Mouse (Mus musculus) hindbrain, embryonic 15.5 days (tissue): ENCODE data around the gene Hmcn1. TPM values are rescaled to one million over a fixed set of nuclear protein-coding genes. Genes with fewer than 3 reads are reported as not detected.

Experiments
- ATAC-seq: fragments of 200-750 bp; cut with Nextera tagmentation; 2 replicates; pipeline ENCODE4 v1.8.0; 2017; ENCODE audit warnings: low read depth, moderate number of reproducible peaks, moderate TSS enrichment; ENCODE audit not compliant: low FRiP score
- H3K27ac ChIP-seq: fragments of 300-500 bp; sonication (generic); replicated peaks from 2 replicates; pipeline ENCODE4 v1.5.1; 2015; ENCODE audit warnings: mild to moderate bottlenecking, inconsistent platforms
- H3K27me3 ChIP-seq: fragments of 300-500 bp; sonication (generic); 2 replicates; pipeline ENCODE4 v1.6.1; 2015; ENCODE audit warnings: control low read depth, inconsistent platforms
- H3K36me3 ChIP-seq: fragments of 300-500 bp; sonication (generic); 2 replicates; pipeline ENCODE4 v1.6.1; 2015; ENCODE audit warnings: control low read depth, inconsistent platforms
- H3K4me1 ChIP-seq: fragments of 300-500 bp; sonication (generic); replicated peaks from 2 replicates; pipeline ENCODE4 v1.6.1; 2015; ENCODE audit warnings: control low read depth, inconsistent platforms
- H3K4me2 ChIP-seq: fragments of 300-500 bp; sonication (generic); 2 replicates; pipeline ENCODE4 v1.6.1; 2015; ENCODE audit warnings: moderate library complexity, mild to moderate bottlenecking, inconsistent platforms
- H3K4me3 ChIP-seq: fragments of 300-500 bp; sonication (generic); 2 replicates; pipeline ENCODE4 v1.5.1; 2015; ENCODE audit warnings: mild to moderate bottlenecking, inconsistent platforms
- H3K9ac ChIP-seq: fragments of 300-500 bp; sonication (generic); 2 replicates; pipeline ENCODE4 v1.6.1; 2015; ENCODE audit warnings: inconsistent platforms
- H3K9me3 ChIP-seq: fragments of 300-500 bp; sonication (generic); 2 replicates; pipeline ENCODE4 v1.6.1; 2016; ENCODE audit warnings: control low read depth, inconsistent platforms
- WGBS: fragments of 180-500 bp; shearing (Covaris S2); methylation state at CpG from one replicate; pipeline ENCODE4 v1.1.7; 2015; 5-methylcytosine and 5-hydroxymethylcytosine counted together
- polyA plus RNA-seq: library from polyadenylated mRNA; unstranded; fragments of >200 nt; fragmentation: Nextera tagmentation; extraction: Ambion mirVana; gene quantifications from 2 replicates; pipeline ENCODE4 v1.2.1, GENCODE M21; 2015

The Hmcn1 gene
- polyA plus RNA-seq: 1.3 and 2.0 TPM in 2 replicates

DNA sequence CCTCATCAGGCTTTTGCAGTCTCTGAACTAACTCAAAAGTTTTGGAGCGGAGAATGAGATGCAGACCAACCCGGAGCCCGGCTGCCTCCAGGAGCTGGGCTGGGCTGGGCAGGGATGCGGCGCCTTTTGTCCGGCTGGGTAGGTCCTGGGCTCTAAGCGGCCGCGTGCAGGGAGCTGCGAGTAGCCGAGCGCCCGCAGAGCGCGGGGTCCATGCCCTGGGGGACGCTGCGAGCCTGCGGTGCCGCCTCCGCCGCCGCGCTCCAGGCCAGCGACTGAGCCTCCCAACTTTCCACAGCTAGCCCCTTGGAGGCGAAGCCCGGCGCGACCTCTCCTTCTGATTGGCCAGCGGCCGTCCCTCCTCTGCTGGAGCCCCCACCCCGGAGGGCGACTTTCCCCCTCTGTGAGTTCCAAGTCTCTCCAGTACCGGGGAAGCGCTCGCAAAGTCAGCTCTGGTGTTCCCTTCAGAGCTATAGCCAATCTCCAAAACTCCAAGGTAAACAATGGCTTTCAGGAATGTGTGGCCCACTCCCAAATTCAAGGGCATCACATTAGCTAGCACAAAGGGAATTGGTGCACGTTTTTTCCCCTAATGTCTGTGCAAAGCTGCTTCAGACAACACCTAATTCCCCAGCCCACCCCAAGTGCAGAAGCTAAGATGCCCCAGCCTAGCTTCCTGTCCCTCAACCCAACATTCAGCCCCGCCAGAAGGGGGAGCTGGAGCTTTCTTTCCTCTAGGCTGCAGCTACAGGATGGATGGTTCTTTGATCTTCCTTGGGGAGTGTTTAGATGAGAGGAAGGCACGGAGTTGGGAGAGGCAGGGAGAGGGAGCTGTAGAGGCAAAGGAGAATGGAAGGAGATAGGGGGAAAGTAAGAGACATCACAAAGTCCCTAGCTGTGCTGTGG, at the start of gene Hmcn1:
Gene Hmcn1, minus strand, starts transcription at position 274 of the 903 bp plus-strand sequence.
- ATAC-seq: peak; percentile 88
- Histone ChIP-seq H3K9ac (peak within 1 kb of the TSS; percentile 31), H3K9me3 (0 out of 2 replicates have a peak, but pooled peaks cover 8% of the 10 kb centered on the region), H3K4me3 (peak within 1 kb of the TSS; percentile 46), H3K4me1 (peaks cover 22% of the 10 kb centered on the region), H3K36me3 (no peaks in the 10 kb centered on the region), H3K4me2 (peak within 1 kb of the TSS; percentile 93), H3K27ac (no peak within 1 kb of the TSS), H3K27me3 (peaks cover 5% of the 10 kb centered on the region; the same call in 1 of the 2 replicates)
- under 1% methylated on average over 38 of the region's 38 CpGs for WGBS

- Histone ChIP-seq H3K4me2 (0 out of 2 replicates have a peak overlapping the region, but pooled peaks have one; percentile 9), H3K9ac (no peak overlapping the region), H3K27ac (no peak overlapping the region), H3K27me3 (0 out of 2 replicates have a peak, but pooled peaks cover 2% of the 10 kb centered on the region), H3K4me1 (no peaks in the 10 kb centered on the region), H3K36me3 (no peaks in the 10 kb centered on the region), H3K9me3 (no peaks in the 10 kb centered on the region), H3K4me3 (no peak overlapping the region)
- 41% methylated on average over 18 of the region's 18 CpGs for WGBS
- no peak for ATAC-seq
Observed at GRCm38 (mm10) chr1:151040945-151041649, 47.9 kb upstream of the Hmcn1 start.

DNA sequence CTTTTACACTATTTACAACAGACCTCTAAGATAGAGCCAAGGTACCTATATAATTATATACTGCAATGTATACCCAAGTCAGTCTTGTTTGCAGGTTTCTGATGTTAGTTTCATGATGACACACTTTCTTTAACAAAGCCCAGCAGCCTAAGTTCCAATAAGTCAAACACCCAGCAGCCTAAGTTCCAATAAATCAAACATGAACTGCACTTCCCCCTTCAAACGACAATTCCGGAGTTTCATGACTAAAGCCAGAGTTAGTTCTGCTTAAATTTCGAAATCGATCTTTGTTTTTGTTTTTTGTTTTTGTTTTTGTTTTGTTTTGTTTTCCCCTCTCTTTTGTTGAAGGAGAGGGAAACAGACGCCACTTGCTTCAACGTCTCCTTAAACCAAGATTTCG, 47.1 kb upstream of the Hmcn1 start:
- H3K4me2 ChIP-seq: no peak overlapping the region
- no peak overlapping the region for H3K9ac ChIP-seq
- no peak overlapping the region for H3K27ac ChIP-seq
- no peak overlapping the region for H3K4me3 ChIP-seq
- peaks cover 2% of the 10 kb centered on the region; the same call in 1 of the 2 replicates for H3K27me3 ChIP-seq
- no peak for ATAC-seq
- H3K4me1 ChIP-seq: no peaks in the 10 kb centered on the region
- H3K9me3 ChIP-seq: no peaks in the 10 kb centered on the region
- no peaks in the 10 kb centered on the region for H3K36me3 ChIP-seq
- WGBS: 70% methylated on average over 7 of the region's 7 CpGs

DNA sequence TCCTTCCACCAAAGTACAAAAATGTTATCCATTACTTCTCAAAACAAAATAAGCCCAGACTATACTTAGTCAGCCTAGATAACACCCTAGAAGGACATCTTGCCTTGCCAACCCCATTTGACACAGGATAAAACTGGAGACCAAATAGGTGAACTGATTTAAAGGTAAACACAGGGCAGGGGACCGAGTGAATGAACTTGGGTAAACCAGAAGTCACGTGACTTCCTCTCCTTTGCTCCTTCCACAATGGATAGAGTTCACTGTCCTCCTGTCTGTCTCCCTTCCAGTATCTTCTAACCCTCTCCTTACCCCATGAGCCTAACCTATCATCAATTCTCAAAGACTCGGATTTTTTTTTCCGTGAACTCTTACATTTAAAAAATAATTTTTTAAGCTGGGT, 46.0 kb upstream of the Hmcn1 start:
- WGBS: 81% methylated on average over 4 of the region's 4 CpGs
- Histone ChIP-seq H3K4me3 (no peak overlapping the region), H3K4me2 (no peak overlapping the region), H3K9me3 (no peaks in the 10 kb centered on the region), H3K27me3 (peaks cover 2% of the 10 kb centered on the region; the same call in 1 of the 2 replicates), H3K9ac (no peak overlapping the region), H3K4me1 (no peaks in the 10 kb centered on the region), H3K27ac (no peak overlapping the region), H3K36me3 (no peaks in the 10 kb centered on the region)
- no peak for ATAC-seq

DNA sequence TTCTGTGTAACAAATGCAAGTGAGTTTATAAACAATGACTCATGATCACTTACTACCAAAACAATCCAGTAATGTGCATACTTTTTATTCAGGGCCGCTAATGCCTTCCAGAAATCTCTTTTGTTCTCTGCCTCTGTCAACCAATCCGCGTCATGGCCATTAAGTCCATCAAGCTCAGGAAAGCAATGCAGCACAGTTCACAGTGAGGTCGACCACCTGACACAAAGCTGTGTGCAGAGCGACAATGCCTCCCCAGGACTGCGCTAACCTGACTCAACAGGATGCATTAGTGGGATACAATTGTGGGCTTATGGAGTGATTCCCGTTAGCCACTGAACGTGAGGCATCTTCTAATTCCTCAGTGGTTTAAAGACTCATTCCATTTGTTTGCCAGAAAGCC, 45.3 kb upstream of the Hmcn1 start:
- Histone ChIP-seq H3K27me3 (peaks cover 2% of the 10 kb centered on the region; the same call in 1 of the 2 replicates), H3K9ac (no peak overlapping the region), H3K9me3 (no peaks in the 10 kb centered on the region), H3K4me1 (no peaks in the 10 kb centered on the region), H3K4me3 (no peak overlapping the region), H3K27ac (no peak overlapping the region), H3K36me3 (no peaks in the 10 kb centered on the region), H3K4me2 (no peak overlapping the region)
- ATAC-seq: no peak
- 30% methylated on average over 8 of the region's 8 CpGs for WGBS

DNA sequence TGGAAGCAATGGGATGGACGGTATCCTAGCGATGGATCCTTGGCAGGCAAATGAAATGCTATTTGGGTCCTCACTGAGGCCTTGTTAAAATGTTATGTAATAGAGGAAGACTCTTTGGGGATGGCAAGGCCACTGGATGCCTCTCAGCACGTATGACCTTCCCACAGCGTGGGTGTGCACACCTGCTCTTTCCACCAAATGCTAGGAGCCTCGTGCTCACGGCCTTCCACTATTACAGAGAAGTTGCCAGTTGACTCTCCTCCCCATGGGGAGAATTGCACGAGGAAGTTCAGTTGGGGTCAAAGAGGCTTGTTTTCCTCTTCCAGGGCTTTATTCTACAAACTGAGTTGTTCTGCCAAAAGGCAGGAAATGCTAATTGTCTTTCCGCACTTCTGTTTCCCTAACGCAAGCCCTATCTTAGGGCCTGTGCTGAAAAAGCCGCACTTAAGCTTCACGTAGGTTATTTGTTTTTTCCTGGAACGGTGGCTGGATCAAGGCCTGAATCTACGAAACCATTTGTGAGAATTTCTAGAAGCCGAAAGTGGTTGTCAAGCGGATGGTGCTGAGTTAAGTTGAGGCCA, 43.3 kb upstream of the Hmcn1 start:
- H3K4me1 ChIP-seq: no peaks in the 10 kb centered on the region
- H3K27ac ChIP-seq: no peak overlapping the region
- no peaks in the 10 kb centered on the region for H3K9me3 ChIP-seq
- ATAC-seq: no peak
- H3K4me2 ChIP-seq: no peak overlapping the region
- no peak overlapping the region for H3K9ac ChIP-seq
- peaks cover 2% of the 10 kb centered on the region; the same call in 1 of the 2 replicates for H3K27me3 ChIP-seq
- no peak overlapping the region for H3K4me3 ChIP-seq
- H3K36me3 ChIP-seq: no peaks in the 10 kb centered on the region
- 78% methylated on average over 15 of the region's 15 CpGs for WGBS

GRCm38 (mm10) chr1:151035766-151036165, 42.5 kb upstream of the Hmcn1 start:
- Histone ChIP-seq H3K27ac (no peak overlapping the region), H3K36me3 (no peaks in the 10 kb centered on the region), H3K27me3 (peaks cover 2% of the 10 kb centered on the region; the same call in 1 of the 2 replicates), H3K9ac (no peak overlapping the region), H3K4me2 (no peak overlapping the region), H3K4me3 (no peak overlapping the region), H3K9me3 (no peaks in the 10 kb centered on the region), H3K4me1 (no peaks in the 10 kb centered on the region)
- no peak for ATAC-seq
- 85% methylated on average over 3 of the region's 3 CpGs for WGBS

- peak; percentile 69; the same call in 1 of the 2 replicates for ATAC-seq
- H3K27me3 ChIP-seq: peaks cover 2% of the 10 kb centered on the region; the same call in 1 of the 2 replicates
- no peak overlapping the region for H3K4me2 ChIP-seq
- 3% methylated on average over 5 of the region's 5 CpGs for WGBS
- no peaks in the 10 kb centered on the region for H3K9me3 ChIP-seq
- H3K36me3 ChIP-seq: no peaks in the 10 kb centered on the region
- H3K4me3 ChIP-seq: no peak overlapping the region
- no peak overlapping the region for H3K9ac ChIP-seq
- H3K4me1 ChIP-seq: no peaks in the 10 kb centered on the region
- H3K27ac ChIP-seq: no peak overlapping the region
Observed at GRCm38 (mm10) chr1:151034993-151035592, 41.9 kb upstream of the Hmcn1 start.

DNA sequence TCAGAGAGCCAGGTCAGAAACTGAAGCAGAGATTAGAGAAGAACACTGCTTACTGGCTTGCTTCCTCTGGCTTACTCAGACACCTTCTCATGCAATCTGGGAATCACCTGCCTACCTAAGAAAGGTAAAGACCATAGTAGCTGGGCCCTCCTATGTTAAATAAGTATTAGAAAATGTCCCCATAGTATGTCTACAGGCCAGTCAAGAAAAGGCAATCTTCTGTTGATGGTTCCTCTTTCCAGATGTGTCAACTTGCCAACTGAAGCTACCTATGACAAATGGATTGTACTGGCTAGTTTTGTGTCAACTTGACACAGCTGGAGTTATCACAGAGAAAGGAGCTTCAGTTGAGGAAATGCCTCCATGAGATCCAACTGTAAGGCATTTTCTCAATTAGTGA, 40.1 kb upstream of the Hmcn1 start:
- no peak overlapping the region for H3K4me3 ChIP-seq
- no peak for ATAC-seq
- no peaks in the 10 kb centered on the region for H3K9me3 ChIP-seq

DNA sequence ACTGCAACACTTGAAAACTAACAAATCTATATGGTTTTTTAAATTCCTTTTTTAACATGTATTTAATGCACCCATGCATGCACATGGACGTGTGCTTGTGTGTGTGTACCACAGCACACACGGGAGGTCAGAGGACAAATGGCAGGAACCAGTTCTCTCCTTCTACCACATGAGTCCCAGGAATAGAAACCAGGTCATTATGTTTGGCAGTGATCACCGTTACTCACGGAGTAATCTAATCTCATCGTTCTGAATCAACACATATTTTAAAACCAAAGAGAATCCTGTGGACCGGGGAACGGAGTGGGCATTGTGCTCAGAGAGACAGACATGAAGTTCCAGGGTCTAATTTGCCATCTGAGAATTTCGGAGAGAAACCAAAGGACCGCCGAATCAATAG, 38.3 kb upstream of the Hmcn1 start:
- 87% methylated on average over 10 of the region's 10 CpGs for WGBS
- no peak overlapping the region for H3K9ac ChIP-seq

More for the DNA sequence above, 40.1 kb upstream of the Hmcn1 start:
- H3K27ac ChIP-seq: no peak overlapping the region
- H3K9ac ChIP-seq: no peak overlapping the region
- no peaks in the 10 kb centered on the region for H3K4me1 ChIP-seq
- no peaks in the 10 kb centered on the region; the same call in 1 of the 2 replicates for H3K27me3 ChIP-seq
- H3K4me2 ChIP-seq: no peak overlapping the region
- no peaks in the 10 kb centered on the region for H3K36me3 ChIP-seq

DNA sequence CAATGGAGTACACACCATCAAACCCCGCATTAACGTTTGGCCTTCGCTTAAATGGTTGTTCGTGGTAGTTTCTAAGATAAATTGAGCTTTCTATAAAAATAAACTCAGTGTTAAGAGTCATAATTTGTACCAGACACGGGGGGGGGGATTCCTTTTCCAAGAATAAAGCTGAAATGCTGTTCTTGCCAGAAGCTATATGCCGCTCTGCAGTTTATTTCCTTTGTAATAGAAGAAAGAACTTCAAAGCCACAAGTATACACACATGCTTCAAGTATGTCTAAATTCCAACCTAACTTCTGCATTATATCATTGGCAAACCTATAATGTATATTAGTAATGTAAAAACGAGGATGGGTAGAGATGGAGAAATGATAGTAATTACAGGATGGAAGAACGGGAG, 37.9 kb upstream of the Hmcn1 start:
- WGBS: 76% methylated on average over 8 of the region's 8 CpGs
- Histone ChIP-seq H3K9me3 (no peaks in the 10 kb centered on the region), H3K36me3 (no peaks in the 10 kb centered on the region), H3K27me3 (no peaks in the 10 kb centered on the region; the same call in 1 of the 2 replicates), H3K4me1 (no peaks in the 10 kb centered on the region), H3K4me2 (no peak overlapping the region), H3K27ac (no peak overlapping the region), H3K9ac (no peak overlapping the region), H3K4me3 (no peak overlapping the region)
- ATAC-seq: no peak

More for the DNA sequence above, 38.3 kb upstream of the Hmcn1 start:
- no peak overlapping the region for H3K4me3 ChIP-seq
- H3K4me2 ChIP-seq: no peak overlapping the region
- no peak for ATAC-seq
- no peaks in the 10 kb centered on the region for H3K36me3 ChIP-seq
- H3K27ac ChIP-seq: no peak overlapping the region
- H3K9me3 ChIP-seq: no peaks in the 10 kb centered on the region
- no peaks in the 10 kb centered on the region for H3K4me1 ChIP-seq
- H3K27me3 ChIP-seq: no peaks in the 10 kb centered on the region; the same call in 1 of the 2 replicates
